Mouse (Mus musculus): ENCODE measurements at regions not wholly inside any gene's neighbourhood (a gene's known extent, or its start where the extent isn't known, plus 50 kb on each side); places are given as distances from the start of the nearest gene placed in this dataset.

DNA sequence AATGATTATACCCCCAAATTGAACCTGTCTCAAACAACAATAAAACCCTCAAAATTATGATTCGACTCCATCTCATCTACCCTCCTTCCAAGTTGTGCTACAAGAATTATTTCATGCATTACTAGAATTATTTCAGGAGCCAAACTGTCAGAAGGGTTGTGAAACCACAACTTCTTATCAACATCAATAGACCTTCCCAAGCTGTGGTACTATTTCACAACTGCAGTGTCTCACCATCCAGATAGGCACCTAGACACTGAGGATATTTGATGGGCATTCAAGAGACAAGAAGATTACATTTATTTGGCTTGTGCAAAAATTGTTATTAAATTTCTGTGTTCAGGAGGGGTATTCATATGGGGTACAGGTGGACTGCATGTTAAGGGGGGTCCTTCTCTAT is 567.0 kb downstream of the Adgrl2 start:
- no peak for DNase-seq

GRCm38 (mm10) chr3:148422720-148423119 is 567.6 kb downstream of the Adgrl2 start:
- no peak for DNase-seq

- DNase-seq, result no peak
Measured at GRCm38 (mm10) chr3:148422205-148422604, 568.1 kb downstream of the Adgrl2 start.

DNA sequence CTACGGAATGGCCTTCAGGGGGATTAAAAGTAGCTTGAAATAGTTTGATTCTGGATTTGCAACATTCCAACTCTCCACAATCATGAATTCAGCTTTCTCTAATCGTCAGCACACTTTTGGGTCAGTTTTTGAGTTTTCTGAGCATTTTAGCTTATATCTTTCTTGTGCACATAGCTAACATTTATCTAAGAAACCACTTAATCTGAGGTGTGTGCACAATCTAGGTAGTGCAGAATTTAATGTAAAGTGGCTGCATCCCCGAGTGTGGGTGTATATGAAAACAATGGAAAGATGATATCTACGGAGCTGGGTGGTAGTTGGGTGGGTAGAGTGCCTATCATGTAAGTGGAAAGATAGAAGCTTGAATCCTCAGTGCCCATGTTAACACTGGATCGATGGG is 570.1 kb downstream of the Adgrl2 start:
- DNase-seq, result no peak

DNA sequence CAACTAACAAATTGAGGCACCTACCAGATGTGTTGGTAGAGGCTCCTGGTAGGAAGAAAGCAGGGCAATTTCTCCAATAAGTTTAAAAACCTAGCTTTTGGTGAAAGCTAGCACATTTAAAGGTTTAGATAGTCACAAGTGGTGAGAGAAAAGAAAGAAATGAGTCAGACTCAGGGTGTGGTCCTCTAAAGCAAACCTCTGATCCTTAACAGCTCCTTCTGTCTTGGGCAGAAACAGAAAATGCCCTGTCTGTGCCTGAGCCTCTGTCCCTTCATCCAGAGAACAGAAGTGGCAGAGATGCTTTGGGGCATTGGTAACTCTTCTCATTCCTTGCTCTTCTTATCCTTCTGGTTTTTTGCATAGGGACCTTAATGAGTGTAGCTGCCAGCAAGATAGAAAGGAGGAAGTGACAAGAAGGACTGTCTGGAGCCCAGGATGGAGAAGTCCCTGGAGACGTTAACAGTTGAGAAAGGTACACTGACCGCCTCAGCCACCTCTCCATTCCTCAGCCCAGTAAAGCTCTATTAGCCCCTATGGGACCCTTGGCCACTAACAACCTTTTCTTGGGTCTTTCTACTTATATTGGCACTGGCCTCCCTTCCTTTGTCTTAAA is 570.8 kb downstream of the Adgrl2 start:
- no peak for DNase-seq

DNA sequence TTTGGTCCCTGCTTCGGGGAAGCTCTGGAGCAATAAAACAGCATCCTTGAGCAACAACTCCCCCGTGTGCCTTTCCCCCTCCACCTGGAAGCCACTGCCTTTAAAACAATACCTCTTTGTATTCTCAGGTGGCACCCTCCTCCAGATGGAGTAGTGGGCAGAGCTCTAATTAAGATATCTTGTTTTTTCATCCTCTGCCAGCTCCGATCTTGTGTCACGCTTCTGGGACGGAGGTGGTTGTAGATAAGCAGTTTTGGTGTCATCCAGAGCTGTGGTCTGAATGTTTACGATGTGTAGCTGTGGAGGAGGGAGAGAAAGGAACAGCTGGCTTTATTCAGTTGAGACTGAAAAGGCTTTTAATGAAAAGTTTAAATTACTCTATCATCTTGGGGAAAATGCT is 572.3 kb downstream of the Adgrl2 start:
- no peak for DNase-seq

DNA sequence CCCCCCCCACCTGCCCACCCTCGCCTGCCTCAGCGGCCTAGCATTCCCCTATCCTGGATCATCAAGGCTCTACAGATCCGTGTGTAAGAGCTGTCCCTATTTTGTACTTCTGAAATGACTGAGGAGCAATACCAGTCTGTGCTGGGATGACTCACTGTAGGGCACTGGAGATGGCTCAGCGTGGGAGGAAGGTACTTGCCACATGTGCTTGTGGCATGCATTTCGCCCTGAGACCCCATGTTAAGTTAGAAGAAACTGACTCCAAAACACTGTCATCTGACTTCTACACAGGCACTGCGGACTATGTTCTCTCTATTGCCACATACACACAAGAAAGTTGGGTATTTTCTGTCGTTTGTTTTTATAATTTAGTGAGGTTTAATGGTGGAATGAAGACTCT is 574.9 kb downstream of the Adgrl2 start:
- no peak for DNase-seq

GRCm38 (mm10) chr3:148413027-148413426 is 577.3 kb downstream of the Adgrl2 start:
- DNase-seq, result no peak

GRCm38 (mm10) chr3:148412191-148412590 is 578.2 kb downstream of the Adgrl2 start:
- no peak for DNase-seq

DNA sequence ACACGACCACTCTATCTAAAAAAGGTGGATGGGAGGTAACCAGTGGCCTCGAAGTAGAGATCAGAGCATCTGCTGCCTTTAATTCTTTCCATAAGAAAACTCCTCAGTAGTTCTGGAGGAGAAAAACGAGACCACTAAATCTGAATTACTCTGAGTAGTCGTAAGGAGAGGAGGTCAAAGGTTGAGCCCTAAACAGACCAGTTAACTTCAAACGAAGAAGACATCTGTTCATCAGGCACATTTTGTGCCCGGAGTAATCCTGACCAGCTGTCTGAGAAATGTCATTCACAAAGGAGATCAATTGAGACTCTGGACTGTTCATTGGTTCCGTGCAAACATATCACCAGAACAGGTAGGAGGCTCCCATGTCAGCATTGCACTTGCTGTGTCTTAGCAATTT is 592.0 kb downstream of the Adgrl2 start:
- no peak for DNase-seq

- no peak for DNase-seq
Measured at GRCm38 (mm10) chr3:148387550-148387949, 602.8 kb downstream of the Adgrl2 start.

- no peak for DNase-seq
Measured at GRCm38 (mm10) chr3:148385712-148386111, 604.6 kb downstream of the Adgrl2 start.

- no peak for DNase-seq
Measured at GRCm38 (mm10) chr3:148381057-148381456, 609.3 kb downstream of the Adgrl2 start.

GRCm38 (mm10) chr3:148363331-148363730 is 627.0 kb downstream of the Adgrl2 start:
- no peak for DNase-seq

GRCm38 (mm10) chr3:148362453-148362864 is 627.9 kb downstream of the Adgrl2 start:
- no peak for DNase-seq

DNA sequence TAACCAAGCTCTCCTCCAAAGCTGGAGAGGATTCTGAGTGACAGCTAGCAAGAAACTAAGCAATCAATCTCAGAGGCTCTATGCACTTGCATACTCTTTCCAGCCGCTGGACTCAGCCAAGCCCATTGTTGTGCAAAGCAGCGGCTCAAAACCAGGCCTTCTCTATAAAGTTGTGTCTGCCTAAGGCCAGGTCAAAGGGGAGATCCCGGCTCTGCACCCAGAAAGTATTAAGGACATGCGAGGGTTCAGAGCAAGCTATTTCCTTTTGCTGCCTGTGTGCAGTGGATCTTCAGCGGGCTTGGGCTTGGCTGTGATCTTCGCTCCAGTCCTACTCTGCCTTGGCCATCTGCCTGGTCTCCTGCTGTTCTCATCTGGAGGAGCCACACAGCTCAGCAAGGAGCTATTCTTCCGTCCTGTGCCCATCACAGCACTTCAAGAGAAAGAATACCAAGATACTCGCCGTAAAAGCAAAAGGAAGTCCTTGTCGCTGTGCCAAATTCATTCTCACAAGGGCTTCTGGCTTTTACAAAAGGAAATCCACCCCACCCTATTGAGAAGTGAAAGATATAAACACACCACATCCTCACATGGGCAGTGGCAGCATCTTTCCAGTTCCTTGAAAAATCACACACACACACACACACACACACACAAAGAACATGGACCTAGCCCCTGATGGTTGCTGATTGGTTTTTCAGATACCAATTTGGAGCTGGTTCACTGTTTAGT is 646.6 kb downstream of the Adgrl2 start:
- DNase-seq, result peak; percentile 47

DNA sequence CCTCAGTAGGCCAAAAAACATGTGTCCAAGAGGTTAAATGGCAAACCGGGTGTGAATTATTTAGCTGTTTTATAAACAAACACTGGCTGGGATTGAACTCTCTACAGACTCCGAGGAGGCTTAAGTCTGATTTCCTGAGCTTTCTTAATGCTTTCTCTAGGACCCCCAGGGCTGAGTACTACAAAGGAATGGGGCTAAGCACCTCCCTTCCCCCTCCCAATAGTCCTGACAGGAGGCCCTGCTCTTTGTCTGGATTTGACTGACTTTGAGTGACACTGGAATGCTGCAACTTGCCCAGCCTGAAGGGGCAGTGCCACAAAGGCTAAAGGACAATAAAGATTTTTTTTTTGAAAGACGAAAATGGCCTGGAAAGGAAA is 647.1 kb downstream of the Adgrl2 start:
- DNase-seq, result no peak

GRCm38 (mm10) chr3:148339258-148339657 is 651.1 kb downstream of the Adgrl2 start:
- no peak for DNase-seq

DNA sequence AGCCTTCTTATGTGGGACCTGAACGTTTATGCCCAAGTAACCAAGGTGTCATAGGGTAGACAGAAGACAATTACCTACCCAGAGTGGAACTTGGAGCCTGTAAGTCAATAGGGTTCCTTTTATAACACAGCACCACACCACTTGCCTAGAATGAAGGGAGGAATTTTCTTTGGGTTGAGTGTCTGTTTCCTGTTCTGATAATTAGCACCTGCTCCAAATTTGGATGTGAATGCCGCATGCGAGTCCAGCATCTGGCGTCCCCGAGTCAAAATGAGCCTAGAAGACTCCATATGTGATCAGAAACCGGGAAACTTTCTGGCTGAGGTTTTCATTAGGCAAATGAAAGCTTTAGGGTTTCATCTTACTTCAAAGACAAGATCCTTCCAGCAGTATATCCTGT is 653.7 kb downstream of the Adgrl2 start:
- no peak for DNase-seq

DNA sequence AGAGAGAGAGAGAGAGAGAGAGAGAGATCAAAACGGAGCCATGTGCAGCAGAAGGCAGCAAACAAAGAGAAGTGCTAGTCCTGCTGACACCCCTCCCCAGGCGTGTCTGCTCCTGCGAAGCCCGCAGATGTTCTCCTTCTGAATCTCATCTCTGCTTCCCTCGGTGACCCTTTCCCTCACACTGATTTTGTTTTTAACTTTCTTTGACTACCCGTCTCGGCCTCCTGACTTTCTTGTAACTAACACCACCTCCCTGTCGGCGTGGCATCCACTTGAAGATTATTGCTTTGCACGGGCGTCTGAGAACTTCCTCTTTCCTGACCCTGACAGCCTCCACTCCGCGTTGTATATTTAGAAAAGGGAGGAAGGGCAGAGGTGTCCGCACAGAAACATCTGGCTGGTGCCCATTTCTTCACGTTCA is 654.3 kb downstream of the Adgrl2 start:
- peak; percentile 7 for DNase-seq

GRCm38 (mm10) chr3:148335654-148336053 is 654.7 kb downstream of the Adgrl2 start:
- no peak for DNase-seq

- no peak for DNase-seq
Measured at GRCm38 (mm10) chr3:148324911-148325621, 665.3 kb downstream of the Adgrl2 start.

- no peak for DNase-seq
Measured at GRCm38 (mm10) chr3:148321894-148322293, 668.5 kb downstream of the Adgrl2 start.

DNA sequence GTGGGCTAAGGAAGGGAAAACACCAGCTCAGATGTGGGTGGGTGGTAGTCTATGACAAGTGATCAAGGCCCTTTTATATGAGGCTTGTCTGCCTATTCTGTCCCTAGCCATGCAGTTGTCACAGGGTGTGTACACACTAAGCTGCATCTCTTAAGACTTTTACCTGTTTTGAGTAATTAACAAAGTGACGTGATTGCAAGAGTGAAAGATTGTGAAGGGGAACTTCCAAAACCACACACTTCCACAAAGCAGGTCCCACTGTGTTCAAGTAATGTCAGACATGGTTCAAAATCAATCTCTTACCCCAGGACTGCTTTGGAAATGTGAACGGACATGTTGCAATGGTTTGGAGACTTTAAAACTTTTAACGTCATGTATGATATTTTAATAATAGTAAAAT is 674.2 kb downstream of the Adgrl2 start:
- no peak for DNase-seq

Measured in kidney, adult 18-20 months (tissue).